Mouse (Mus musculus): ENCODE data around the gene Vwce. TPM values are rescaled to one million over a fixed set of nuclear protein-coding genes. Genes with fewer than 3 reads are reported as not detected.

Vwce gene
- total RNA-seq (2023) = 11.3 TPM

DNA sequence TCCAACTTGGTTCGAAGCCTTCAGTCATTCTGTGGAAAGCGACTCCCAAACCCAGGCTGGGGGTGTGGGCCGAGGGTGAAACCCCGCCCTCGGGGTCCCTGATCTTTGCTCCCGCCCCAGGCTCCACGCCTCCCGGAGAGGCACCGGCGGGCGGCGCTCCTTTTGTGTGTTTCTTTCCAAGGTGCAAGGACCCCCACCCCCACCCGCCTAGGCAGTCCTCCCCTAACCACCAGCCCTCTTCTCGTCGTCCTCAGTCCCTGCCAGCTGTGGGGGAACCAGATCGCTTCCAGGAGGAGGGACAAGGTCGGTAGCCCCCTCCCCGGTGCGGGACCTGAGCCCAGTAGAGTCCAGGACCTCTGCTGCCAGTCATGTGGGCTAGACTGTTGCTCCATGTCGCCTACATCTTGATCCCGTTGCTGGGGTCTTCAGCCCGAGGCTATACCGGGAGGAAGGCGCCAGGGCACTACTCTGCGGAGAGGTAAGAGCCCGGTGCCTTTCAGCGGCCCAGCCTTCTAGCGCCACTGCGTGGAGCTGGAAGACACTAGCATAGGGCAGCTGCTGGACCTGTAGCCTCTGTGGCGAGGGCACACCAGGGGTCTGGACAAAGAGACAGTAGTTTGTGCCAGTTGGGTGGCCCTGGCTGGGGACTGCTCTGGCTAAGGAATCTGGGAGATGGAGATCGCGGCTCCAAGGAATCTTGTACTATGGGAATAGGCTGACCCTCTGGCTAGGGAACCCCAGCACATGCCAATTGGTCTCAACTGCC is at the start of gene Vwce:
TSS of gene Vwce (plus strand) at position 108 of the 766 bp plus-strand sequence.

GRCm38 (mm10) chr19:10605293-10605900 is 28.6 kb upstream of the Vwce start, which contains the start of the genes Ddb1 and Tkfc:
TSS of gene Ddb1 (plus strand) at chr19:10605327.
TSS of gene Tkfc (minus strand) at chr19:10605654.

GRCm38 (mm10) chr19:10677915-10678771 is 44.1 kb downstream of the Vwce start, which contains the start of gene Pga5:
TSS of gene Pga5 (minus strand) at chr19:10678071.

GRCm38 (mm10) chr19:10688537-10689352 is 54.7 kb downstream of the Vwce start, which contains the start of gene Vps37c:
TSS of gene Vps37c (plus strand) at chr19:10688735.

Other genes with a start within 250 kb of the Vwce start
- not detected for gene Syt7, start 245.1 kb upstream of the Vwce start, total RNA-seq (2023)
- not detected for gene Lrrc10b, start 176.7 kb upstream of the Vwce start, total RNA-seq (2023)
- gene Ppp1r32, start 151.3 kb upstream of the Vwce start, total RNA-seq (2023) = 4.2 TPM
- 132 TPM for gene Cpsf7, start 108.9 kb upstream of the Vwce start, total RNA-seq (2023)
- gene Sdhaf2, start 108.1 kb upstream of the Vwce start, total RNA-seq (2023) = 44.8 TPM
- 6.9 TPM for gene Tmem216, start 78.0 kb upstream of the Vwce start, total RNA-seq (2023)
- gene Cyb561a3, start 57.0 kb upstream of the Vwce start, total RNA-seq (2023) = 20.5 TPM
- 8.3 TPM for gene Tmem138, start 56.9 kb upstream of the Vwce start, total RNA-seq (2023)
- 225 TPM for gene Ddb1, start 28.9 kb upstream of the Vwce start, total RNA-seq (2023)
- 9.8 TPM for gene Tkfc, start 28.6 kb upstream of the Vwce start, total RNA-seq (2023)
- gene Pga5, start 43.9 kb downstream of the Vwce start, total RNA-seq (2023) = not detected
- gene Vps37c, start 54.5 kb downstream of the Vwce start, total RNA-seq (2023) = 24.4 TPM
- 341 TPM for gene Cd5, start 104.8 kb downstream of the Vwce start, total RNA-seq (2023)
- 291 TPM for gene Cd6, start 195.8 kb downstream of the Vwce start, total RNA-seq (2023)
- 2.1 TPM for gene Slc15a3, start 205.5 kb downstream of the Vwce start, total RNA-seq (2023)
- 0.44 TPM for gene Tmem132a, start 235.7 kb downstream of the Vwce start, total RNA-seq (2023)
- 27.3 TPM for gene Tmem109, start 247.8 kb downstream of the Vwce start, total RNA-seq (2023)

Data from CD4-positive naive resting alpha-beta T cell, adult 57 days (primary cell).